8 mouse cellular contexts compared by ENCODE assay signal in the genomic region with DNA sequence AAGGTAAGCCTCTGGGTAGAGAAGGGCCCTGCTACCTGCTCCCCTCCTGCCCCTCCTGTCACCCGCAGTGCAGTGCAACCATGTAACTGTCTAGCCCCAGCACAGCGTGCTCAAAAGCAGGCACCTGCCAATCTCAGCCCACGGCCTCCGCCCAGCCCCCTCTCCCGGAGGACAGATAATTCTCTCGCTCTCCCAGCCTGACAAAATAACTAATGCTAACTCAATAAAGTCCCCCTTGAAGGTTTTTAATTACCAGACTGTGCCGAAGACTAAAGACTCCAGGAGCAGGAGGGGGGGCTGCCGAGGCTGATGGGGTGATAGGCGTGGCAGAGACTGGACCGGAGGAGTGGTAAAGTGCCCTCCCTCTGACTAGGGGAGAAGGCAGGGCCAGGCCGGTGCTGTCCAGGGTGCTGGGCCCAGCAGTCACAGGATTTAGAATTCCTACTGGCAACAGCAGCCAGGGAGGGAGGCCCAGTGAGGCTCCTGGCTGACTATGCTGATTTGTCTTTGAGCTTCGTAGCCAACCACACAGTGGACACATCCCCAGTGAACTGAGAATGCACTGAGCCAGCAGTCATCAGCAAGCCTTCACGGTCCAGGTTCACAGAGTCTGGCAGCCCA.
DNase-seq lines count a peak whose midpoint lies in the region; ATAC-seq lines count a peak whose summit lies in the region.

No protein-coding gene starts in this region.

- 6% methylated on average over 13 of the region's 13 CpGs for WGBS in forebrain, embryonic 10.5 days

- peaks cover 74% of the 10 kb centered on the region for H3K4me1 ChIP-seq in forebrain, embryonic 10.5 days

- no peaks in the 10 kb centered on the region for H3K9me3 ChIP-seq in forebrain, embryonic 10.5 days

- DNase-seq in cerebellum, postnatal 10 days: peak; percentile 58 to 64
- DNase-seq in forebrain, embryonic 10.5 days (ENCODE audit: extremely low spot score, low spot score): peak; percentile 68
- peak; percentile 83 to 84 for DNase-seq in heart, postnatal 10 days
- peak; percentile 80 to 88 for DNase-seq in kidney, postnatal 25 days
- peak; percentile 82 for DNase-seq in testis, postnatal 10 days (ENCODE audit: low spot score)
- no peak for DNase-seq in layer of hippocampus, adult 9-11 months

- peak overlapping the region; percentile 25 for H3K4me3 ChIP-seq in forebrain, embryonic 10.5 days

- no peaks in the 10 kb centered on the region for H3K36me3 ChIP-seq in forebrain, embryonic 10.5 days (replicated peaks)

- peaks cover 91% of the 10 kb centered on the region for H3K27me3 ChIP-seq in forebrain, embryonic 10.5 days (ENCODE audit: poor library complexity, severe bottlenecking)

- intact Hi-C loops in heart, postnatal 10 days (cut with DNase I): loop anchor here (5.0 kb wide), 2 partner anchors 104 to 116 kb away; no protein-coding TSS in a partner anchor

- peak overlapping the region; percentile 32; the same call in 1 of the 2 replicates for H3K27ac ChIP-seq in forebrain, embryonic 10.5 days

- ATAC-seq in cerebellum, adult (ENCODE audit: insufficient number of reproducible peaks, low FRiP score, low TSS enrichment): no peak
- ATAC-seq in megakaryocyte progenitor cell, adult 5-6 weeks (replicated peaks; ENCODE audit: poor library complexity): peak; percentile 80
